In genomic region chr10:75061341-75062188, GRCm38 (mm10) we compare ENCODE assay signal across 8 mouse cellular contexts. TPM values are rescaled to one million over a fixed set of nuclear protein-coding genes. Genes with fewer than 3 reads are reported as not detected.
DNase-seq lines count a peak whose midpoint lies in the region; ATAC-seq and TF ChIP-seq lines count a peak whose summit lies in the region.

No protein-coding gene starts in this region.

- ATAC-seq in lung, embryonic 15.5 days (ENCODE audit: borderline replicate concordance, extremely low read depth, low FRiP score, low TSS enrichment), result no peak
- no peak for ATAC-seq in kidney, embryonic 14.5 days (ENCODE audit: low FRiP score, low TSS enrichment)

- peak overlapping the region; percentile 68 for H3K27ac ChIP-seq in lung, embryonic 15.5 days
- H3K27ac ChIP-seq in bone marrow, adult 2 months (ENCODE audit: control insufficient read depth, insufficient read depth, low read depth, low read length, poor library complexity), result peak overlapping the region; percentile 85
- H3K27ac ChIP-seq in heart, embryonic 10.5 days, result peak overlapping the region; percentile 91
- no peak overlapping the region for H3K27ac ChIP-seq in kidney, embryonic 14.5 days (ENCODE audit: low read depth, low read length)
- H3K27ac ChIP-seq in midbrain, embryonic 10.5 days (replicated peaks), result peak overlapping the region; percentile 90

- no peaks in the 10 kb centered on the region for H3K27me3 ChIP-seq in lung, embryonic 15.5 days
- peaks cover 34% of the 10 kb centered on the region for H3K27me3 ChIP-seq in heart, embryonic 10.5 days (ENCODE audit: insufficient read depth, poor library complexity, severe bottlenecking)
- no peaks in the 10 kb centered on the region for H3K27me3 ChIP-seq in kidney, embryonic 14.5 days (ENCODE audit: control insufficient read depth, insufficient read depth, low read length)
- H3K27me3 ChIP-seq in midbrain, embryonic 10.5 days (ENCODE audit: low read depth, poor library complexity, severe bottlenecking), result peaks cover 33% of the 10 kb centered on the region

- no peak for DNase-seq in lung, postnatal 36 days
- no peak for DNase-seq in heart, embryonic 10.5 days (ENCODE audit: low spot score)
- DNase-seq in midbrain, embryonic 10.5 days (ENCODE audit: low spot score), result peak; percentile 54
- peak; percentile 15 to 29 for DNase-seq in thymus, postnatal 36 days
- no peak for DNase-seq in left cerebral cortex, adult 11 months (ENCODE audit: low spot score)

- peaks cover 67% of the 10 kb centered on the region for H3K4me1 ChIP-seq in lung, embryonic 15.5 days
- peaks cover 1% of the 10 kb centered on the region; the same call in 1 of the 2 replicates for H3K4me1 ChIP-seq in bone marrow, adult 2 months (ENCODE audit: control insufficient read depth, insufficient read depth, low read length)
- H3K4me1 ChIP-seq in heart, embryonic 10.5 days, result peaks cover 48% of the 10 kb centered on the region
- H3K4me1 ChIP-seq in kidney, embryonic 14.5 days (ENCODE audit: control insufficient read depth, insufficient read depth, low read length), result peaks cover 34% of the 10 kb centered on the region
- H3K4me1 ChIP-seq in midbrain, embryonic 10.5 days, result peaks cover 91% of the 10 kb centered on the region

- peak; percentile 23; the same call in 1 of the 2 replicates for TF ChIP-seq POLR2A in bone marrow, adult 2 months (IDR thresholded peaks at IDR 0.05; ENCODE audit: borderline replicate concordance, control insufficient read depth, low read depth, low read length)

- no peaks in the 10 kb centered on the region for H3K36me3 ChIP-seq in lung, embryonic 15.5 days
- peaks cover 15% of the 10 kb centered on the region; the same call in 1 of the 2 replicates for H3K36me3 ChIP-seq in heart, embryonic 10.5 days
- no peaks in the 10 kb centered on the region; the same call in 1 of the 2 replicates for H3K36me3 ChIP-seq in kidney, embryonic 14.5 days (ENCODE audit: control insufficient read depth, insufficient read depth, low read length)
- peaks cover 22% of the 10 kb centered on the region for H3K36me3 ChIP-seq in midbrain, embryonic 10.5 days

- peak overlapping the region; percentile 89 for H3K4me2 ChIP-seq in lung, embryonic 15.5 days
- H3K4me2 ChIP-seq in kidney, embryonic 14.5 days (replicated peaks; ENCODE audit: low read depth, low read length), result peak overlapping the region; percentile 91

- peak overlapping the region; percentile 70 for H3K9ac ChIP-seq in lung, embryonic 15.5 days
- H3K9ac ChIP-seq in kidney, embryonic 14.5 days (ENCODE audit: low read depth, low read length), result peak overlapping the region; percentile 88

- TF ChIP-seq CTCF in bone marrow, adult 2 months (IDR thresholded peaks at IDR 0.05; ENCODE audit: control insufficient read depth, insufficient read depth, low read length), result no peak

- no peaks in the 10 kb centered on the region for H3K9me3 ChIP-seq in lung, embryonic 15.5 days
- no peaks in the 10 kb centered on the region for H3K9me3 ChIP-seq in heart, embryonic 10.5 days
- no peaks in the 10 kb centered on the region for H3K9me3 ChIP-seq in kidney, embryonic 14.5 days (ENCODE audit: control insufficient read depth, low read length)
- no peaks in the 10 kb centered on the region for H3K9me3 ChIP-seq in midbrain, embryonic 10.5 days (replicated peaks)

- 2% methylated on average over 71 of the region's 71 CpGs for WGBS in lung, embryonic 15.5 days
- WGBS in bone marrow, adult 2 months, result 2% methylated on average over 71 of the region's 71 CpGs
- 2% methylated on average over 71 of the region's 71 CpGs for WGBS in heart, embryonic 10.5 days
- 2% methylated on average over 69 of the region's 71 CpGs for WGBS in kidney, embryonic 14.5 days
- under 1% methylated on average over 71 of the region's 71 CpGs for WGBS in midbrain, embryonic 10.5 days

- peak overlapping the region; percentile 88 for H3K4me3 ChIP-seq in lung, embryonic 15.5 days
- peak overlapping the region; percentile 68 for H3K4me3 ChIP-seq in bone marrow, adult 2 months (replicated peaks; ENCODE audit: control insufficient read depth, low read depth, low read length)
- H3K4me3 ChIP-seq in heart, embryonic 10.5 days, result peak overlapping the region; percentile 91
- peak overlapping the region; percentile 93 for H3K4me3 ChIP-seq in kidney, embryonic 14.5 days (ENCODE audit: low read length)
- H3K4me3 ChIP-seq in midbrain, embryonic 10.5 days, result peak overlapping the region; percentile 88

RNA-seq across cellular contexts. Expression of gene Bcr, which starts 1.2 kb away (rescaled TPM):
- polyA plus RNA-seq in lung, embryonic 15.5 days (2015; fragmentation: Nextera tagmentation; extraction: Ambion mirVana), result 8.6 and 8.9 TPM in 2 replicates
- 10.9 and 26.6 TPM in 2 replicates for polyA plus RNA-seq in bone marrow, adult 2 months (2011; ENCODE audit: insufficient read depth, insufficient read length, low replicate concordance, missing spikeins)
- 26.6 and 41.3 TPM in 2 replicates for polyA plus RNA-seq in heart, embryonic 10.5 days (2016; fragmentation: Nextera tagmentation; extraction: Ambion mirVana)
- 9.2 and 10.0 TPM in 2 replicates for polyA plus RNA-seq in kidney, embryonic 14.5 days (2014; fragmentation: Nextera tagmentation; extraction: Ambion mirVana)
- polyA plus RNA-seq in midbrain, embryonic 10.5 days (2016; fragmentation: Nextera tagmentation; extraction: Ambion mirVana), result 5.1 and 6.9 TPM in 2 replicates

RNA-seq across cellular contexts. Expression of gene Rab36, which starts 24.7 kb away (rescaled TPM):
- polyA plus RNA-seq in lung, embryonic 15.5 days (2015; fragmentation: Nextera tagmentation; extraction: Ambion mirVana), result 11.0 and 13.1 TPM in 2 replicates
- polyA plus RNA-seq in bone marrow, adult 2 months (2011; ENCODE audit: insufficient read depth, insufficient read length, low replicate concordance, missing spikeins), result 4.7 and 9.9 TPM in 2 replicates
- 5.8 and 8.6 TPM in 2 replicates for polyA plus RNA-seq in heart, embryonic 10.5 days (2016; fragmentation: Nextera tagmentation; extraction: Ambion mirVana)
- polyA plus RNA-seq in kidney, embryonic 14.5 days (2014; fragmentation: Nextera tagmentation; extraction: Ambion mirVana), result 9.6 and 11.8 TPM in 2 replicates
- polyA plus RNA-seq in midbrain, embryonic 10.5 days (2016; fragmentation: Nextera tagmentation; extraction: Ambion mirVana), result 9.9 and 10.4 TPM in 2 replicates

RNA-seq across cellular contexts. Expression of gene Rsph14, which starts 29.2 kb away (rescaled TPM):
- polyA plus RNA-seq in lung, embryonic 15.5 days (2015; fragmentation: Nextera tagmentation; extraction: Ambion mirVana), result 0.96 and 2.1 TPM in 2 replicates
- not detected in 2 replicates for polyA plus RNA-seq in bone marrow, adult 2 months (2011; ENCODE audit: insufficient read depth, insufficient read length, low replicate concordance, missing spikeins)
- not detected in 2 replicates for polyA plus RNA-seq in heart, embryonic 10.5 days (2016; fragmentation: Nextera tagmentation; extraction: Ambion mirVana)
- not detected in 2 replicates for polyA plus RNA-seq in kidney, embryonic 14.5 days (2014; fragmentation: Nextera tagmentation; extraction: Ambion mirVana)
- not detected in 2 replicates for polyA plus RNA-seq in midbrain, embryonic 10.5 days (2016; fragmentation: Nextera tagmentation; extraction: Ambion mirVana)

Comparison
In these comparisons a context has a peak if more than half of its experiments do, and no peak if none do; other contexts are left out.
1. DNase-seq: peak in midbrain, embryonic 10.5 days (single experiment) and thymus, postnatal 36 days (2 of 2); none in lung, postnatal 36 days (single experiment), heart, embryonic 10.5 days (single experiment) and left cerebral cortex, adult 11 months (single experiment).
2. Peak in every context shown above with its lines, with median percentiles within 50 percentile points of each other: H3K4me3 ChIP-seq.